Mouse (Mus musculus) spleen, postnatal 4 days (tissue): ENCODE measurements around the gene Vps37b.
"Not testable (repeated sequence)": the region's sequence is repeated elsewhere in the genome, so short reads cannot be mapped to it uniquely, and the experiment has no call there.

ENCODE experiments used
- DNase-seq, 2 experiments: peaks; one replicate each; pipeline ENCODE4 v3.0.0; 2022; ENCODE audit warnings: low spot score in 2 of 2

Vps37b gene

DNA sequence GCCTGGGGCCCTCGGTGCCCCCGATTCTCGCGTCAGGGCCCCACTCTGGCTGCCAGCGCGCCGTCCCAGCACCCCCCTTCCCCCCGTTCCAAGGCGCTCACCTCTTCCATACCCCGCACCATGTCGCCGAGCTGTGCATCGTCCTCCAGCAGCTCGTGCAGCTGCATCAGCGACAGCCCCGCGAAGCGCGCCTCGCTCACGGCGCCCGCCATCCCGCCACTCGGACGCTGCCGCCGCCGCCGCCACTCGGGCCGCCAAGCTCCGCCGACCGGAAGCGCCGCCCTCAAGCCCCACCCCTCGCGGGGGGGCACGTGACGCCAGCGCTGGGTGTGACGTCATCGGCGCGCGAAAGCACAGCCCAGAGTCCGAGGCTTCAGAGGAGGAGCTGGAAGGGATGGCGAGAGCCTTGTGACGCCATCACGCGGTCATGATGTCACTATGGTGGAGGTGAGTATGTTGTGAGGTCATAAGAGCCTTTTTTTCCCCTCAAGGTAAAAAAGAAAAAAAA, at the start of gene Vps37b:
Gene Vps37b (minus strand): TSS at position 270 of the 508 bp plus-strand sequence.
- DNase-seq = peak; percentile 90 to 96

DNA sequence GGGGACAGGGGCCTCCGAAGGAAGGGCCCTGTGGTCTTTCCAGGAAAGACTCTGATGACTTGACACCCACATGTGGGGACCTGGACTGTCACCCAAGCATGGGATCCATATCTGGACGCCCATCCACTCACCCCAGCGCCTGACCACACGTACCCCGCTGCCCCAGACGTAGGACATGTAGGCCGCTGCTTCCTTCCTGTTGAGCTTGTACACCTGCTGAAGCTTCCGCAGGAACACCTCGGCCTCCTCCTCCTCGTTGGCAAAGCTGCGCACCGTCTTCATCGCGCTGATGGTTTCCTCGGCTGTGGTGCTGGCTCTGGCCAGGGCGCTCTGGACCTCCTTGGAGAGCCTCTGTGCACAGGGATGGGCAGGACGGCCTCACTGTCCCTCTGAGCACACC, 47.8 kb upstream of the Vps37b start:
- peak in 1 of 2 experiments; percentile 68 for DNase-seq

DNA sequence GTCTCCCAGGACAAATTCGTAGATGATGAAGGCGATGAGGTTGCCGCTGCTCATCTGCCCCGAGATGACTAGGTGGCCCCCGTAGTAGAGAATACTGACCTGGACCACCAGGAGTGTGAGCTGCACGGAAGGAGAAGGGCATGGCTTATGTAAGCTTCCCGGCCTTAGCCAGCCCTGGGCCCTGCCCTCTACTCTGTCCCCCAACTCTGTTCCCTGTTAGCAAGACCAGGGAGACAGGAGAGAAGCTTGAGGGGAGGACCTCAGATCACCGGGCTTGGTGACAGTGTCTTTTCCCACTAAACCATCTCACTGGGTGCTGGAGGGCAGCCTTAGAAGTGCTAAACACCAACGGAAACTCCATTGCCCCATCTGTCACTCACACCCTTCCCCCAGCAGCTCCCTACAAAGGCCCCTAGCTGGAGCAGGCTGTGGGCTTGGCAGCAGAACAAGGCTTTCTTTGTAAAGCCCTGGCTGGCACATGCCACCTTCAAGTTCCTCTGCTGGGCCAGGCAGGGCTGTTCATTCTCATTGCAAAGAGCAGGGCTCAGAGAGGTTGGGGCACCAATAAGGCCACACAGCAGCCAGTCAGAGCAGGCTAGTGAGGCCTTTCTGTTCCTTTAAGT, 46.8 kb upstream of the Vps37b start:
- DNase-seq = no peak

DNA sequence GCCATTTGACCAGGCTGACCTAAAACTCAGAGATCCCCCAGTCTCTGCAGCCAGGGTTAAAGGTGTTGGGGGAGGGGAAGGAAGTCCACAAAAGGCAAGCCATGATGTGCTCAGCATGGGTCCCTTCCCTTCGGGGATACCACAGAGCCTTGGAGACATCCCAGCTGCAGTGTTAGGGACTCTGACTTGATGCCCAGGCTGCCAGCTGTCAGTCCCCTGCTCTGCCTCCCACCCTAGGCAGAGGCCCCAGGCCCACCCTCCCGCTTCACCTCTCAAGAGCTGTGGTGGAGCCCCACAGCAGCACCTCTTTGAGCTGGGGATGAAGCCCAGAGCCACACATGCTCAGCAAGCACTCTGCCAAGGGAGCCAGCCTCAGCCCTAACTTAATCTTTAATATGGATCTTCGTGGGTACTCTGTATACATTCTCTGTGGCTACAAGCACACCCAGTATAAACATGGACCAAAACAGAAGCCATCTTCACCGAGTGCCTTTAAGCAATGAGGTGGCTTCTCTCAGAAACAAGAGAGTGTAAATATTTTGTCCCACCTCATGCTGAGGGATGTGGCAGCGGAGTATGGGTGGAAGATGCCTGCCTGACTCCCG, 45.9 kb upstream of the Vps37b start:
- no peak for DNase-seq

DNA sequence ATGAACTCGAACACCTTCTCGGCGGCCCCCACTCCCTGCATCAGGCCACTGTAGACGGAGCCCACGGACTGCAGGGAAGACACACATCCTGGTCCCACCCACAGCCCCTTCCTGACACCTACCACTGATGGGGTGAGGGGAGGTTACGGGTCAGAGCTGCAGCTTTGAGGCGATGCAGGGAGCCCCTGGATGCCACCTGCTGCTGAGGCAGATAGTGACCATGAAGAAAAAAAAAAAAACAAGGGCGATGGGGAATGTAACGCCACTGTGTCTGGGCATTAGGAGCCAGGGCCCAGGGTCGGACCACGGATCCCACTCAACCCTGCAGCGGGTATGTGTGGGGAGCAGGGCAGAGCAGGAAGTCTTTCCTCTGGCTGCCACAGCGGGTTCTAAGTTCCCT, 45.2 kb upstream of the Vps37b start:
- no peak for DNase-seq

DNA sequence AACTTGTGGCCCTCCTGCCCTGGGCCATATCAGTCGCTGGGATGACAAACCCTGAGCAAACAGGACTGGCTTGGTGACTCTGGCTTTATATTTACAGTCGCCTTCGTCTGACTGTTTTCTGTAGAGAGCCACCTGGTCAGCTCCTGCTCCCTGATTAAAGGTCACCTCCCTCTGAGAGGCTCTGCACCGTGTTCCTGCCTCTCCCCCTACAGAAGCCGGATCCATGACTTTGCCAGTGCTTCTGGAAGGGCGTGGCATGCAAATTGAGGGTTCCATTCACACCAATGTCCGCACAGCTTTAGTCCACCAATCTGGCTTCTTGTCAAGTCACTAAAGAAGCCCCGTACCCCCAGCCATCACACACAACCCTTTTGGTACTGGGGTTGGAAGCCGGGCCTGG, 44.5 kb upstream of the Vps37b start:
- DNase-seq = no peak

DNA sequence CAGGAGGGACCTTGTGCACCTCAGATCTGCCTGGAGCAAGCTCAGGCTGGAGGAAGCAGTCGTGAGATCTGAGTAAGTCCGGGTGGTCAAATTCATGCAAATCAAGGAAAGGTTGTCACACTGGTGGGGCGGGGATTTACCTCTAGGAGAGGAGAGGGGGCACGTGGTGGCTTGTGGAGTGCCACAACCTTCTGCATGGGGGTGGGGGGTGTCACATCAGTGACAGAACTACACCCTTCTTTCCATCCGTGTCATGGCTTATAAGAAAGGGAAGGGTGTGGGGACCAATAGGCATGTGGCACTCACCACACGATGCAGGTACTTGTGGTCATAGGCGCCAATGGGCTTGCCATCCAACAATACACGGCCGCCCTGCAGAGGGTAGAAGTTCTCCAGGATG, 43.6 kb upstream of the Vps37b start:
- DNase-seq = no peak

DNA sequence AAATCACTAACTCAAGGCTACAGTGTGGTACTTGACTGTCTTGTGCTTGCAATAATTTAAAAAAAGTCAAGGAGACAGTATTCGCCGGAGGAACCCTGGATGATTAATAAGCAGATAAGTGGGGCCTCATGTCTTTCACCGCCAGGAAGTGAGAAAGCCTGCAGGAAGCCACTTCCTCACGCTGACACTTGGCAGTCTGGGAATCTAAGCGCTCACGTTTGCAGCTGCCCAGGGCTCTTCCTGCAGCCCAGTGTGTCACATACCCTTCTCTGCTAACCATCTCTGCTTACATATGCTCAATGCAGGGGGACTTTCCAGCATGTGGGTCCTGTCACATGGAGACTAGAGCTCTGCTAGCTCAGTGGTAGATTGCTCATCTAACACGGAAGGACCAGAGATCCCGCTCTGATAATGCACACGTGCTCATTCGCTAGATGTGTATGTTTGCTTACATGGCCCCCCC, 42.8 kb upstream of the Vps37b start:
- no peak for DNase-seq

DNA sequence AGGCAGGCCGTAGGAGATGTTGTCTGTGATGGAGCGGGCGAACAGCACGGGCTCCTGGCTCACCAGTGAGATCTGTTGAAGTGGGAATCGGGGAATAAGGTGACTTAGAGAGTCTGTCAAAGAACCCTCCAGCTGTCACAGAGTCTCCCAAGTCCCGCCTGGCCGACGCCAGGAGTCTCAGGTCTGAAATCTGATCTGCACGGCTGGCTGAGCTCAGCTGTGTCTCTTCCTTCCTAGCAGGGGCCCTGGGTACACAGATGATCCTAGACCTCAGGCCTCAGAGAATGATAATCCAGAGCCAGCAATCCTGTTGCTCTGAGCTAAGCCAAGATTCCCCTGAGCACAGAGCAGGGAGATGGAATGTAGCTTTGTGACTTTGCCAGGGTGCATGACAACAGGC, 41.6 kb upstream of the Vps37b start:
- DNase-seq = no peak

DNA sequence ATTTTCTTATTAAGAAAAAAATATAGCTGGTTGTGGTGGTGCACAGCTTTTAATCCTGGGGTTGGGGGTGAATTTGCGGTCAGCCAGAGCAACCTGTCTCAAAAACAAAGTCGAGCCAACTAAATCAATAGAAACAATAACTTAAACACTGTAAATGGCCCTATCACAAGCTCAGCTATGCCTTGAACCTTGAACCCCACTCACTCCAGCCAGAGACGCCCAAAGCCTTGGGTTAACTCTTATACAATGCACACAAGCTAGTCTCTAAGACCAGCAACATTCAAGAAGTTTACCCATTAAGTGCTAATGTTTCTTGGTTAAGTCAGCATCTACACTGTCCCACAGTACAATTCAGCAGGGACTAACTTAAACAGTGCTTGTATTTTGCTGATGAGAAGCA, 37.6 kb upstream of the Vps37b start:
- DNase-seq = no peak

DNA sequence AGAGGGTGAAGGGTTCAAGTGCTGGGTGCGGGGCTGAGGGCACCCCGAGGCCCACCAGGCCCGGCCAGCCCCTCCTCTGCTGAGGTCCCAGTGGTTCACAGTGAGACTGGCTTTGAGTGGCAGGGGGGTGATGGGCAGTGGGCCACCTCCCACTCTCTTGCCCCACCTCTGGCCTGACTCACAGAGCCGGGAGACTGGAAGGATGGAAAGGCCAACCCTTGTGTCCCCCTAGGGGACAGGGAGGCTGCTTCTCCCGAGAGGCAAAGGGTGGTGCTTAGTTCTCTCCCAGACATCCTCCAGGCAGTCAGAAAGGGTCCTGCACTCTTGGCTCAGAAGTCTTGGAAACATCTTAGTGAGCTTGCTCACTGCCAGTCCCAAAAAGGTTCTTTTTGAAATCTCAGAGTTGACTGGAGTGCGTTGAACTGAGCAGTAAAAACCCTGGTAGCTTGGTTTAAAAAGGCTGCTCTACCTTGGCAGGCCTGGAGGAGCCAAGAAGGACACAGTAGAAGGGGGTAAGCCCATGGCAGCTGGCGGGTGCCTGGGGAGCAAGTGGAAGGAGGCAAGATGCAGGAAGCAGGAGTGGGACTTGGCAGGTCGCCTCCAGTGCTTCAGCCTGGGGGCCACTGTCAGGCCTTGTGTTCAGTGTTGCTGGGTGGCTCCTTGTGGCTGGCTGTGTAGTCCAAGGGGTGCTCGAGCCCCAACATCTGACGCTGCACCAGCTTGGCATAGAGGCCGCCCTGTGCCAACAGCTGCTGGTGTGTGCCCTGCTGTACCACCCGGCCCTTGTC, 30.2 kb upstream of the Vps37b start:
- DNase-seq = no peak

DNA sequence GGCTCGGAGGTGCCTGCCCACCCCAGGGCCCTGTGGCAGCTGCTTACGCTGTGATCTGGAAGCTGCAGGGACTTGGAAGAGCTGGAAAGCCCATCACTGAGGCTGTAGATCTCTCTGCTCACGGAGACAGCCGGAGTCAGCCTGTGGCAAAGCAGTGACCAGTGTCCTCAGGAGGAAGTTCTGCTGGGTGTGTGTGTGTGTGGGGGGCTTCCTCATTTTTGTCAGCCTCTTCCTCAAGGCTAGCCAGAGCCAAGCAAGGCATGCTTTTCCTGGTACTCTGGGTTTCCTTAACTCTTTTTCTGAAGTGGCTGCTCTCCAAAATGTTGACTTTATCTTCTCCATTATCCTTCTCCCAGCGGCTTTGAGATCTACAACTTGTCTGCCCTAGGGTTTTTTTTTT, 27.6 kb upstream of the Vps37b start:
- DNase-seq = no peak

DNA sequence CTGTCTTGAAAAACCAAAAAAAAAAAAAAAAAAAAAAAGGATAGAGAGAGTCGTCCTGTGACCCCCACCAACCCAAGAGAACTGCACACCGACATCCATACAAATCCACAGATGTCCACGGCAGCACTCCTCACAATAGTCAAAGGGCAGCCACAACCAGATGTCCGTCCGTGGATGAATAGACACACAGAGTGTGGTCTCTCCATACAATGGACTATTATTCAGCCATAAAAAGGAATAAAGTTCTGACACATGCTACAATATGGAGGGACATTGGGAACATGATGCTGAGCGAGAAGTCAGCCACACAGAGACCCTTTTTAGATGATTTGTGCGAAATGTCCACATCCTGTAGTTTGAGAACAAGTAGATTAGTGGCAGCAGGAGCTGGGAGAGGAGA, 26.7 kb upstream of the Vps37b start:
- no peak for DNase-seq

DNA sequence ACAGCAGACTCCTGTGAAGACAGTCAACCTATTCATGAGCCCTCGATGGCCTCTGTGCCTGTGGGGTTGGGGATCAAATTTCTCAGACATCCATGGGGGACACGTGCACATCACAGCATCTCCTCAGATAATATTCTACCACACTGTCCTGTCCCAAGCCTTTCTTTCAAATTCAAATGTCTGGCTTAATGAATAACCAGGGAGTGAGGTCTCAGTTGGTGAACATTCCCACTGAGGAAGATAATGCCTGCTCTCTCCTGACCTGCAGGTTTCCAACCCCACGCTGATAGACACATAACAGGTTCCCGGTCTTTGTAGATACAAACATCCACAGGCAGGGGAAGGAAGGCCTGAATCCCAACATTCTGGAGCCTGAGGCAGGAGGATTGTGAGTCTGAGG, 24.9 kb upstream of the Vps37b start:
- no peak for DNase-seq

DNA sequence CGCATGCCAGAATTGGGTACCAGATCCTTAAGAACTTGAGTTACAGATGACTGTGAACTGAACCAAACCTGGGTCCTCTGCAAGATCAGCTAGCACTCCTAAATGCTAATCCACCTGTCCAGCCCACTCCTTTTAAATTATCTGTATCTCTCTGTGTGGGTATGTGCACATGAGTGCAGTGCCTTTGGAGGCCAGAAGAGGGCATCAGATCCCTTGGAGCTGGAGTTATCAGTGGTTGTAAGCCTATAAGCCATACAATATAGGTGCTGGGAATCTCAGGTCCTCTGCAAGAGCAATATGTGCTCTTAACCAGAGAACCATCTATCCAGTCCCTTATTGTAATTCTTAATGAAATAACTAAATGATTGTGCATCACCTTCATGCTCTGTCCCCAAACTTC, 24.1 kb upstream of the Vps37b start:
- no peak for DNase-seq

DNA sequence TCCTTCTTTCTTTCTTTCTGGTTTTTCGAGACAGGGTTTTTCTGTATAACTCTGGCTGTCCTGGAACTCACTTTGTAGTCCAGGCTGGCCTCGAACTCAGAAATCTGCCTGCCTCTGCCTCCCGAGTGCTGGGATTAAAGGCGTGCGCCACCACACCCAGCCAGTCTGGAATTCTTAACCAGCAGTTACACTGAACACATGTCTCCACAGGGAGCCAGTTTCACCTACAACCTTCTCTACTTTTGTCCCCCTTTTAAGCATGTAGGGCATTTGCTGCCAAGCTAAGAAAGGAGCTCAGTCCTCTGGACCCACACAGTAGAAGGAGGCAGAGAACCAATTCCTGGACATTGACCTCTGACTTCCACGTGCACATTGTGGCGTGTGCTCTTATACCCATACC, 20.6 kb upstream of the Vps37b start:
- not testable (repeated sequence) for DNase-seq

DNA sequence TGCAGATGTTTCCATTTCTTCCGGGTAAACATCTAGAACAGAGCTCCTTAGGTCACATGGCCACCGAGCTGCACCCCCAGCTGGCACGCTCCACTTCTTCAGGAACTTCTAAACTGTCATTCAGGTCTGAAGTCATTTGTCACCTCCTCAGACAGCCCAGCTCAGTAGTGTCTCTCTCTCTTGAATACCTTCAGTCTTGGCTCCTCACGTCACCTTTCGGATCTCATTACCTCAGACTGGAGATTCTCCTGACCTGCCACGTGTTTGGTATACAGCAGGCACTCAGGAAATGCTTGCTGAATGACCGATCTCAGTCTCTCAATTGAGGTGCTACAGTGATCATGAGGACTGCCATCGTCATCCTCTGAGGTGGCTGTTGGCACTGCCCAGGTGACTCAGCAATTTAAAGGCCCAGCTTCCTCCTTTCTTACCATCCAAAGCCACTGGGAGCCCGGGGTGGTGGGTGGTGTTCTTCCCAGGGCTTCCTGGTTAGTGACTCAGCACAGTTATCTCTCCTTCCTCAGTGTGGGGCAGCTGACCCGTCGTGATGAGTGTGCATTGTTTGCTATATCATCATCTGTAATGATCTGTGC, 19.9 kb upstream of the Vps37b start:
- DNase-seq = peak; percentile 74 to 81

DNA sequence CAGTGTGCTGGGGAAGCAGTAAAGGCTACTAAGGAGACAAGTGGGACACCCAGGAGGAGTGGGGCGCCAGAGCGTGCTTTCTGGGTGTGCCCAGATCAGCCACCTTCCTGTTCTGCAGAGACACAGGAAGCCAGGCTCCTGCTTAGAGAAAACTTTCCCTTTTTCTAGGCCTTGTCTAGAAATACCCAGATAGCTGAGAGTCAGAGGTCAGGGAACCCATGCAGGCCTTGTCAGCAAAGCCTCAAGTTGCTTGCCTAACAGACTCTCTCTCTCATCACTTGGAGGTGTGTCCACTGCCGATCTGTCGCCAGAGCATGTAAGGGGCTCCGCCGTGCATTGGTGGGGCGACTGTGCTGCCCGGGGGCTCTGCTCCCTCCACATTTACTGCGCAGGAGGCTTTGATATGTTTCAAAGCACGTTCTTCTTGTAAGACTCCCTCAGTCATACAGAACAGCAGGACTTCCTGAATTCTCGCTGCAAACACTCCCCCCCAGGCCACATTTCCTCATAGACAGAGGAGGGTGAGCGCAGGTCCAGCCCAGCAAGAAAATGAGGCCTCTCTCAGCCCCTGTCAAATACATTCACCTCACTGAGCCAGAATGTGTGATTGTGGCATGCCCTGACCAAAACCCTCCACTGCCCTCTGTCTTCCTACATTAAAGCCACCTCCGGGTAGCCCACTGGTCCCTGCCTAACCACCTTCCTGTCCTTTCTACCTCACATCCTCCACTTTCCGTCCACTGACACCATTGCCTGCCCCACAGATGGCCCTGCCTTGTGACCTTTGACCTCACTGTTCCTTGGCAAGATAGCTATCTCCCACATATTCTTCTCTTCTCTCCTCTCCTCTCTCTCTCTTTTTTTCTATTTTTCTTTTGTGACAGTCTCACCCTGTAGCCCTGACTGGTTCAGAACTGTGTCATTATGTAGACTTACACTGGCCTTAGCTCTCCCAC, 18.3 kb upstream of the Vps37b start:
- peak; percentile 54 to 75 for DNase-seq

DNA sequence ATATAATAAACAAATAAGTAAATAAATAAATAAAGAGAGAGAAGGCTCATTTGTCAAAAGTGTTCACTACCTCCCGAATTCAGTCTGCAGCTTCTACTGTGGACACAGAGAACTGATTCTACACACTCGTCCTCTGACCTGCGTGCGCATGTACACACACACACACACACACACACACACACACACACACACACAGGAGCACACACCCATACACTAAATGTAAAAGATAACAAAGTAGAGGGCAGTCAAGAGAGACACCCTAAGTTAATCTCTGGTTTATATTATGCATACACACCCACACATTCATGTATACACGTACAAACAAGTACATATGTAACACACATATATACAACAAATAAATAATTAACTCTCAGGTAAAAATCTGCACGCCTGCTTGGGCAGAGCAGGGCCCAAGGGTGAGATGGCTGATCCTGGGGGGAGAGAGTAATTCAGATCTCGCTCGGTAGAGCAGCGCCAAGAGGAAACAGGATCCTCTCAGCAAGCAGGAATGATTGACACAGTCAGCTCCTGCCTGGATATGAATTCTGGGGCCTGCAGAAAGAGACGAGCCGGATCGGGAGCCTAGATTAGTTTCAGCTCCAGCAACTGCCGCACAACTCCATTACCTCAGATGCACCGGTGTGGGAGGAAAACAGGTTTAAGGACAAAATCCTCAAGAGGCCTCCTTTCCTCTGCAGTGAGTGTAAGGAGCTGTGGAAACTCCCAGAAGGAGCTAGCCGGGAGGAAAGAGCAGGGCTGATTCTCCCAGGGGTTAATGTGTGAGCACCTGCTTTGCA, 17.4 kb upstream of the Vps37b start:
- no peak for DNase-seq

DNA sequence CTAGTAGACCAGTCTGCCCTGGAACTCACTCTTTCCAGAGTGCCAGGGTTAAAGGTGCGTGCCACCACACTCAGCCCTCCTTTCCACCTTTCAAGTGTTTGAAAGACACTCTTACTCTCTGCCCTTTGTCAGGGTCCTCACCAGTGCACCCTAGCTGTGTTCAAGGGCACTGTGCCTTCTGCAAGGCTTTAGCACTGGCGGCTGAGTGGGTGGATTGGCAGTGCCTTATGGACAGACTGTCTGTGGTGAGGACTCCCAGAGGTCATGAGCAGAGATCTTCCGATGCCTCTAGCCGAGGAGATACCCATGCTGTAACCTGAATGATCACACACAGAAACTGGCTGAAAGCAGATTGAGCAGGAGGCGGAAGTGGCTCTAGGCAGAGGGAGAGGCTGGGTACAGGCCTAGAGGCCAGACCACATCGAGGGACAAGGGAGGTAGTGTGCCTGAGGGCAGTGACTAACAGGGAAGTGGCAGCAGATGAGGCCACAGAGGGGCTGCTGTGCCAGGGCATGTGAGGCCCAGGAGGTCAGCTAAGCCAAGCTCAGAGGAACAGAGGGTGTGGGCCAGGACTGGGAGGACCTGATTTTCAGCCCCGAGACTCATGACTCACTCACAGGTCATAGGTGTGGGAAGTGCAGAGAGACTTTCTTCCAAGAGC, 14.8 kb upstream of the Vps37b start:
- DNase-seq = no peak
